Mouse (Mus musculus) heart, embryonic 11.5 days (tissue): Measurements from ENCODE around the gene Nav1. TPM values are rescaled to one million over a fixed set of nuclear protein-coding genes. Genes with fewer than 3 reads are reported as not detected.

ENCODE experiments used
- ATAC-seq: fragments of 200-750 bp; cut with Nextera tagmentation; replicated peaks from 2 replicates; pipeline ENCODE4 v1.8.0; 2017; ENCODE audit warnings: moderate library complexity; ENCODE audit not compliant: insufficient number of reproducible peaks, low FRiP score, low TSS enrichment
- H3K27ac ChIP-seq: fragments of 300-500 bp; sonication (generic); 2 replicates; pipeline ENCODE4 v1.5.1; 2014; ENCODE audit warnings: mild to moderate bottlenecking, low read depth, low read length
- H3K27me3 ChIP-seq: fragments of 300-500 bp; sonication (generic); 2 replicates; pipeline ENCODE4 v1.6.1; 2014; ENCODE audit warnings: mild to moderate bottlenecking, low read length, mixed read lengths; ENCODE audit not compliant: control insufficient read depth, insufficient read depth
- H3K36me3 ChIP-seq: fragments of 300-500 bp; sonication (generic); 2 replicates; pipeline ENCODE4 v1.6.1; 2014; ENCODE audit warnings: mild to moderate bottlenecking, low read length, moderate library complexity, mixed read lengths; ENCODE audit not compliant: control insufficient read depth, insufficient read depth
- H3K4me1 ChIP-seq: fragments of 300-500 bp; sonication (generic); 2 replicates; pipeline ENCODE4 v1.6.1; 2014; ENCODE audit warnings: low read length; ENCODE audit not compliant: control insufficient read depth, insufficient read depth
- H3K4me2 ChIP-seq: fragments of 300-500 bp; sonication (generic); 2 replicates; pipeline ENCODE4 v1.6.1; 2014; ENCODE audit warnings: mild to moderate bottlenecking, moderate library complexity
- H3K4me3 ChIP-seq: fragments of 300-500 bp; sonication (generic); 2 replicates; pipeline ENCODE4 v1.5.1; 2014; ENCODE audit warnings: low read depth, low read length
- H3K9ac ChIP-seq: fragments of 300-500 bp; sonication (generic); 2 replicates; pipeline ENCODE4 v1.6.1; 2014; ENCODE audit warnings: mild to moderate bottlenecking, low read depth, low read length, moderate library complexity
- H3K9me3 ChIP-seq: fragments of 300-500 bp; sonication (generic); replicated peaks from 2 replicates; pipeline ENCODE4 v1.6.1; 2016; ENCODE audit warnings: low read length; ENCODE audit not compliant: control insufficient read depth
- WGBS: fragments of 180-500 bp; shearing (Covaris S2); extraction: QIAGEN DNeasy Blood & Tissue Kit; methylation state at CpG from one replicate; pipeline ENCODE4 v1.1.7; 2014; ENCODE audit not compliant: insufficient replicate concordance; 5-methylcytosine and 5-hydroxymethylcytosine counted together
- polyA plus RNA-seq: library from polyadenylated mRNA; unstranded; fragments of >200 nt; fragmentation: Nextera tagmentation; extraction: Ambion mirVana; gene quantifications from 2 replicates; pipeline ENCODE4 v1.2.1, GENCODE M21; 2014

The Nav1 gene
- polyA plus RNA-seq, 1 experiment from 2014 or later: 25.2 TPM

- 78% methylated on average over 8 of the region's 8 CpGs for WGBS
- Histone ChIP-seq H3K27ac (no peak overlapping the region), H3K9ac (no peak overlapping the region), H3K4me1 (no peaks in the 10 kb centered on the region), H3K9me3 (no peaks in the 10 kb centered on the region), H3K27me3 (no peaks in the 10 kb centered on the region), H3K36me3 (peaks cover 33% of the 10 kb centered on the region), H3K4me2 (no peak overlapping the region), H3K4me3 (no peak overlapping the region)
- ATAC-seq: no peak
Observed at GRCm38 (mm10) chr1:135462736-135463135, 144.4 kb downstream of the Nav1 start.

- 52% methylated on average over 4 of the region's 4 CpGs for WGBS
- Histone ChIP-seq H3K4me1 (no peaks in the 10 kb centered on the region), H3K27ac (no peak overlapping the region), H3K9ac (no peak overlapping the region), H3K4me2 (no peak overlapping the region), H3K9me3 (no peaks in the 10 kb centered on the region), H3K4me3 (no peak overlapping the region), H3K27me3 (no peaks in the 10 kb centered on the region), H3K36me3 (peaks cover 36% of the 10 kb centered on the region)
- no peak for ATAC-seq
Observed at GRCm38 (mm10) chr1:135462304-135462703, 144.8 kb downstream of the Nav1 start.

GRCm38 (mm10) chr1:135461097-135461730, 145.9 kb downstream of the Nav1 start:
- no peak for ATAC-seq
- H3K4me3 ChIP-seq: no peak overlapping the region
- H3K9me3 ChIP-seq: no peaks in the 10 kb centered on the region
- H3K27me3 ChIP-seq: no peaks in the 10 kb centered on the region
- H3K36me3 ChIP-seq: peaks cover 32% of the 10 kb centered on the region
- no peak overlapping the region for H3K4me2 ChIP-seq
- 78% methylated on average over 3 of the region's 3 CpGs for WGBS
- no peak overlapping the region for H3K9ac ChIP-seq
- no peak overlapping the region for H3K27ac ChIP-seq
- no peaks in the 10 kb centered on the region for H3K4me1 ChIP-seq

DNA sequence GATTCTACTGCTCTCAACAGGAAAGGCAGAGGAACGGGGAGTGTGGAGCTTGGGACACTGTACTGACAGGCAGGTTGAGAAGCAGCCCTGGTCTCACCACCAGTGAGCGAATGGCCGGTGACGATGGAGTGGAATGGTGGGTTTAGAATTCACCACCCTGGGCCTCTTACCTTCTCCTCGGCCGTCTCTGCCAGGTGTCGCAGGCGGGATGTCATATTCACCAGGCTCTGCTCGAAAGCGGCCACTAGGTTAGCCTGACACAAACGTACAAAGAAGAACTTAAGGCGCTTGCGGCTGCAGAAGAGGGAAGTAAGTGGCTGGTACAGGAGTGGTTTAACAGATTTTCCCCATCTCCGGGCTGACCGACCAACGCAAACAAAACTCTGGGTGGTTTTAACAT, 146.6 kb downstream of the Nav1 start:
- H3K36me3 ChIP-seq: peaks cover 31% of the 10 kb centered on the region
- no peak for ATAC-seq
- H3K4me1 ChIP-seq: no peaks in the 10 kb centered on the region
- H3K4me2 ChIP-seq: no peak overlapping the region
- H3K9me3 ChIP-seq: no peaks in the 10 kb centered on the region
- no peak overlapping the region for H3K9ac ChIP-seq
- H3K27me3 ChIP-seq: no peaks in the 10 kb centered on the region
- H3K27ac ChIP-seq: no peak overlapping the region
- no peak overlapping the region for H3K4me3 ChIP-seq
- 90% methylated on average over 16 of the region's 16 CpGs for WGBS

GRCm38 (mm10) chr1:135457860-135458259, 149.2 kb downstream of the Nav1 start:
- 91% methylated on average over 5 of the region's 5 CpGs for WGBS
- Histone ChIP-seq H3K36me3 (peaks cover 41% of the 10 kb centered on the region), H3K4me2 (no peak overlapping the region), H3K9ac (no peak overlapping the region), H3K9me3 (no peaks in the 10 kb centered on the region), H3K27ac (no peak overlapping the region), H3K4me3 (no peak overlapping the region), H3K27me3 (no peaks in the 10 kb centered on the region), H3K4me1 (no peaks in the 10 kb centered on the region)
- ATAC-seq: no peak

GRCm38 (mm10) chr1:135452259-135452658, 154.8 kb downstream of the Nav1 start:
- no peak overlapping the region for H3K27ac ChIP-seq
- no peak overlapping the region for H3K4me2 ChIP-seq
- no peak overlapping the region for H3K9ac ChIP-seq
- no peaks in the 10 kb centered on the region for H3K4me1 ChIP-seq
- H3K4me3 ChIP-seq: no peak overlapping the region
- H3K27me3 ChIP-seq: no peaks in the 10 kb centered on the region
- no peaks in the 10 kb centered on the region for H3K9me3 ChIP-seq
- WGBS: 55% methylated on average over 10 of the region's 10 CpGs
- peaks cover 51% of the 10 kb centered on the region for H3K36me3 ChIP-seq
- no peak for ATAC-seq

GRCm38 (mm10) chr1:135451419-135451818, 155.7 kb downstream of the Nav1 start:
- H3K4me3 ChIP-seq: no peak overlapping the region

GRCm38 (mm10) chr1:135449876-135450275, 157.2 kb downstream of the Nav1 start:
- H3K27me3 ChIP-seq: no peaks in the 10 kb centered on the region
- H3K9ac ChIP-seq: no peak overlapping the region
- H3K36me3 ChIP-seq: peaks cover 45% of the 10 kb centered on the region
- ATAC-seq: no peak
- H3K4me1 ChIP-seq: no peaks in the 10 kb centered on the region
- no peak overlapping the region for H3K4me2 ChIP-seq
- H3K9me3 ChIP-seq: no peaks in the 10 kb centered on the region
- 86% methylated on average over 8 of the region's 8 CpGs for WGBS
- H3K4me3 ChIP-seq: no peak overlapping the region
- H3K27ac ChIP-seq: no peak overlapping the region

More at GRCm38 (mm10) chr1:135451419-135451818, 155.7 kb downstream of the Nav1 start:
- H3K27me3 ChIP-seq: no peaks in the 10 kb centered on the region
- ATAC-seq: no peak
- H3K4me1 ChIP-seq: no peaks in the 10 kb centered on the region
- no peak overlapping the region for H3K27ac ChIP-seq
- peaks cover 46% of the 10 kb centered on the region for H3K36me3 ChIP-seq
- WGBS: 79% methylated on average over 2 of the region's 2 CpGs
- H3K4me2 ChIP-seq: no peak overlapping the region
- no peak overlapping the region for H3K9ac ChIP-seq
- H3K9me3 ChIP-seq: no peaks in the 10 kb centered on the region

DNA sequence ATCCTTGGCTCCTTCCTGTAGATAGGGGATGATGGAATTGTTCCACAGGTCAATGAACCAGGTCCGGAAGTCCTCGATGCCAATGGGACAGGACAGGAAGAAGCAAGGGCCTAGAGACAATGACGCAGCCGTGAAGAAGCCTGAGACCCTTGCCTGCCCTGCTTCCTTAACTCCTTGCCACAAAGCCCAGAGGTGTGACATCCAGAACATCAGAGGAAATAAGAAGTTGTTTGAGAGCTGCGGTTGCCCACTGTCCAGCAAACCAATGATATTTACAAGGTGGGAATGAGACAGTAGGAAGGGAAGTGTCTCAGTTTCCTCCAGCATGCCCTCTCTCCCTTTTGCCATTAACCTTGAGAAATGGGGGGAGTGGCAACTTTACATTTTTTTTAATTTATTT, 158.2 kb downstream of the Nav1 start:
- H3K9ac ChIP-seq: no peak overlapping the region
- H3K36me3 ChIP-seq: peaks cover 36% of the 10 kb centered on the region
- H3K27me3 ChIP-seq: no peaks in the 10 kb centered on the region
- H3K27ac ChIP-seq: no peak overlapping the region
- no peak for ATAC-seq
- no peaks in the 10 kb centered on the region for H3K4me1 ChIP-seq
- no peak overlapping the region for H3K4me3 ChIP-seq
- H3K9me3 ChIP-seq: no peaks in the 10 kb centered on the region
- 86% methylated on average over 5 of the region's 5 CpGs for WGBS
- no peak overlapping the region for H3K4me2 ChIP-seq
